Mouse (Mus musculus) 416B (cell line): ENCODE data around the gene Gpr34.

ENCODE experiments used
- DNase-seq: peaks from one replicate; pipeline ENCODE4 v3.0.0; 2011; ENCODE audit warnings: low read depth

Gpr34 gene

GRCm38 (mm10) chrX:13670342-13670741 lies 38.5 kb downstream of the Gpr34 start:
- no peak for DNase-seq

- no peak for DNase-seq
Measured at GRCm38 (mm10) chrX:13673001-13673400, 41.1 kb downstream of the Gpr34 start.

GRCm38 (mm10) chrX:13681748-13682147 lies 49.9 kb downstream of the Gpr34 start:
- no peak for DNase-seq

DNA sequence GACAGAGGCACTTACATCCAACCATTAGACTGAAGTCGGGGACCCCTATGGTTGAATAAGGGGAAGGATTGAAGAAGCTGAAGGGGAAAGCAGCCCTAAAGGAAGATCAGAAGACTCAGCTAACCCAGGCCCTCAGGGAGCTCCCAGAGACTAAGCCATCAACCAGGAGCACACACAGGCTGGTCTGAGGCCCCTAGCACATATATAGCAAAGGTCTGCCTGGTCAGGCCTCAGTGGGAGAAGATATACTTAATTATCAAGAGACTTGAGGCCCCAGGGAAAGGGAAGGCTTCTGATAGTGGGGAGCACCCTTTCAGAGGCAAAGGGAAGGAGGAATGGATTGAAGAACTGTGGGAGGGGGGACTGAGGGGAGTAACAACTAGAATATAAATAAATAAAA lies 54.7 kb downstream of the Gpr34 start:
- no peak for DNase-seq

DNA sequence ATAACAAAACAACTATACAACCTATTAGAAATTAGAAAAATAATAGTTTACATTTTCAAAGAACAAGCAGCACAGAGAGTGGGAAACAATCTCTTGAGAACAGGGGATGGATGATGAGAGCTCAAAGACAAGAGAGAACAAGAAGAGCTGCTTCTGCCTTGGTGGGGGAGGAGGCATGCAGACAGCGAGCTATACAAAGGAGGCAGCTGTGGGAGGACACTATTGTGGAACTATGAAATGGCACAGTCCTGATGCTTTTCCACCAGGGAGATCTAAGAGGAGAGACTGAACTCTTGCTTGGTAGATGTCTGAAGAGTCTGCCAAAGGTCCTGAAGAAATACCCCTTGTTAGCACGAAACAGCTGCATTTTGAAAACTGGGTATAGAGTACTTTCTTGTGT lies 56.5 kb downstream of the Gpr34 start:
- no peak for DNase-seq
